Mouse (Mus musculus) adrenal gland, postnatal 4 days (tissue): ENCODE data around the gene Prr12. TPM values are rescaled to one million over a fixed set of nuclear protein-coding genes. Genes with fewer than 3 reads are reported as not detected.
A peak's percentile ranks its signal among the peaks of the same experiment; 100 is the strongest.
"Not testable (repeated sequence)": the region's sequence is repeated elsewhere in the genome, so short reads cannot be mapped to it uniquely, and the experiment has no call there.

Experiments
- DNase-seq, 2 experiments: peaks; one replicate each; pipeline ENCODE4 v3.0.0; 2021 to 2022; ENCODE audit warnings: low spot score in 2 of 2, mixed read lengths in 2 of 2
- long read RNA-seq, 2 experiments: library from polyadenylated mRNA; stranded (forward); transcript quantifications; one replicate each; pipeline ENCODE4 v2.0.0; 2021
- total RNA-seq, 2 experiments: library from RNA; stranded (reverse); gene quantifications; 2 replicates each; pipeline ENCODE4 v1.2.3; 2021

The Prr12 gene
- total RNA-seq: 10 to 100 TPM; 76.4 to 85.1 TPM
- long read RNA-seq, experiment 1, partial matches to known transcripts: 4 of 11 reads
- long read RNA-seq, experiment 1, other reads (novel, unspliced or antisense): 6 of 11 reads
- long read RNA-seq, experiment 2, partial matches to known transcripts: 7 of 16 reads
- long read RNA-seq, experiment 2, other reads (novel, unspliced or antisense): 7 of 16 reads

GRCm38 (mm10) chr7:45052862-45053116 lies at the start of gene Prr12:
Gene Prr12, minus strand, starts transcription at chr7:45052881.
- DNase-seq: no peak

GRCm38 (mm10) chr7:45102441-45102840 lies 49.8 kb upstream of the Prr12 start:
- no peak for DNase-seq

DNA sequence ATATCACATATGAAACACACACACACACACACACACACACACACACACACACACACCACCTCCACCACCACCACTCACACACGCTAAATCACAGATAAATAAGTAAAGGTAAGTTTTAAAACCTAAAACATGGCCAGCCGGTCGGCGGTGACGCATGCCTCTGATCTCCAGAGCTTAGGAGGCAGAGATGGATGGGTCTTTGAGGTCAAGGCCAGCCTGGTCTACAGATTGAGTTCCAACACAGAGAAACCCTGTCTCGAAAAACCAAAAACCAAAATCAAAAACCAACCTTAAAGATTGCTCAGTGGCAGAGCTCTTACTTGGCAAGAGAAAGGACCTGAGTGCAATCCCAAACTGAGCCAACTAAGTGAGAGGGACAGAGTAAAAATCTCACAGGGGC lies 47.4 kb upstream of the Prr12 start:
- DNase-seq: no peak

DNA sequence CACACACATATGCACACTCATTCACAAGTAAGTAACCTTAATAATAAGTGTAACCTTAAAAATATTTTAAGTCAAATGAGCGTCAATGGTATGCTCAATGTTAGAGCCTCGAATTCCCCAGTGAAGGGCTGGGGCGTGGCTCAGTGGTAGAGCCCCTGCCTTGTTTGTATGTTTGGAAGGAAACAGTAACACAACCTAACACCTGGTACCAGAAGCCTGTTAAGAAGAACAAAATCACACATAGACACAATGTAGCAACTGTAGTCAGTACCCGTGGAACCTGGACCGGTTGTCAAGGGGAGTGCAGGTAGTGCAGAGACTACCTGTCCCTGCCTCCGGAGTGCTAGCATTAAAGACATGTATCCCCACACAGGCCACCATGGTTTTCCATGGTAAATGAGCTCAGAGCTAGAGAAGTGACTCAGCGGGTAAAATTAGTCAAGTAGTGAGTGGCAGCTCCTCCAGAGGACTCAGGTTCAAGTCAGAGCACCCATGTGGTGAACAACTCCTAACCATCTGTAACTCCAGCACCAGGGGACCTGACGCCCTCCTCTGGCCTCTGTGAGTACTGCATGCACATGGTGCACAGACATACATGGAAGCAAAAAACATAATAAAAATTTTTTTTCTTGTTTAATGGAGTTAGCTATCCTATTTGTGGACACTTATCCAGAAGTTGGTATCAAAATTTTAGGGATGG lies 46.0 kb upstream of the Prr12 start:
- no peak for DNase-seq

- no peak for DNase-seq
Measured at GRCm38 (mm10) chr7:45097479-45097878, 44.8 kb upstream of the Prr12 start.

- DNase-seq: not testable (repeated sequence)
Measured at GRCm38 (mm10) chr7:45095965-45096364, 43.3 kb upstream of the Prr12 start.

- no peak for DNase-seq
Measured at GRCm38 (mm10) chr7:45095367-45095766, 42.7 kb upstream of the Prr12 start.

GRCm38 (mm10) chr7:45094121-45094520 lies 41.4 kb upstream of the Prr12 start:
- DNase-seq: no peak

GRCm38 (mm10) chr7:45093516-45093905 lies 40.8 kb upstream of the Prr12 start:
- no peak for DNase-seq

DNA sequence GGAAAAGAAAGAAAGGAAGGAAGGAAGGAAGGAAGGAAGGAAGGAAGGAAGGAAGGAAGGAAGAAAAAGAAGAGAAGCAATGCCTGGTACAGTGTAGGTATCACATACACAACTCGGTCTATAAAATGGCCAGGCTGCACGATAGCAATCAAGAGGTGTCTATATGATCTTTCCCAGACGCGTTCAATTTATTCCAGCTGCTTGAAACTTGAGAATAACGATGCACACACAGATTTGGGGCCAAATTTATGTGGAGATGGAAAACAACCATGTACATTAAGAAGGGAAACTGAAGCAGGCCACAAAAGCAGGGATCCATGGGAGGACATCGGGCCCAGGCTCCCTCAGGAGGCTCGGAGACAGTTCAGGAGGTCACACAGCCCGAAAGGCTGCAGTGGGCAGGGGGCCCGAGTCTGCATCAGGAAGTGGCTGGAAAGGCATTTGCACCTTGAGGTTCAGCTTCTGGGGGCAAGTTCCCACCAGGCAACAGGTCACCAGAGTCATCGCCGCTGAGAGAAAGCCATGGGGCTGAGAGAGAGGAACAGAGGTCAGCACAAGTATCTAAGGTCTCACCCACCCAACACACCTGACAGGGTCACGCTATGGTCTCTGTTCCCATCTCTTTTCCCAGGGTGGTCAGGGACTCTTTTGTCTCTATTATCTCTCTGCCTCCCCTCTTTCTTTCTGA lies 40.3 kb upstream of the Prr12 start:
- no peak for DNase-seq

- peak; percentile 60 to 66 for DNase-seq
Measured at GRCm38 (mm10) chr7:45092048-45092447, 39.4 kb upstream of the Prr12 start, which contains the start of gene Rcn3. Gene Rcn3, minus strand, starts transcription at chr7:45092221.

DNA sequence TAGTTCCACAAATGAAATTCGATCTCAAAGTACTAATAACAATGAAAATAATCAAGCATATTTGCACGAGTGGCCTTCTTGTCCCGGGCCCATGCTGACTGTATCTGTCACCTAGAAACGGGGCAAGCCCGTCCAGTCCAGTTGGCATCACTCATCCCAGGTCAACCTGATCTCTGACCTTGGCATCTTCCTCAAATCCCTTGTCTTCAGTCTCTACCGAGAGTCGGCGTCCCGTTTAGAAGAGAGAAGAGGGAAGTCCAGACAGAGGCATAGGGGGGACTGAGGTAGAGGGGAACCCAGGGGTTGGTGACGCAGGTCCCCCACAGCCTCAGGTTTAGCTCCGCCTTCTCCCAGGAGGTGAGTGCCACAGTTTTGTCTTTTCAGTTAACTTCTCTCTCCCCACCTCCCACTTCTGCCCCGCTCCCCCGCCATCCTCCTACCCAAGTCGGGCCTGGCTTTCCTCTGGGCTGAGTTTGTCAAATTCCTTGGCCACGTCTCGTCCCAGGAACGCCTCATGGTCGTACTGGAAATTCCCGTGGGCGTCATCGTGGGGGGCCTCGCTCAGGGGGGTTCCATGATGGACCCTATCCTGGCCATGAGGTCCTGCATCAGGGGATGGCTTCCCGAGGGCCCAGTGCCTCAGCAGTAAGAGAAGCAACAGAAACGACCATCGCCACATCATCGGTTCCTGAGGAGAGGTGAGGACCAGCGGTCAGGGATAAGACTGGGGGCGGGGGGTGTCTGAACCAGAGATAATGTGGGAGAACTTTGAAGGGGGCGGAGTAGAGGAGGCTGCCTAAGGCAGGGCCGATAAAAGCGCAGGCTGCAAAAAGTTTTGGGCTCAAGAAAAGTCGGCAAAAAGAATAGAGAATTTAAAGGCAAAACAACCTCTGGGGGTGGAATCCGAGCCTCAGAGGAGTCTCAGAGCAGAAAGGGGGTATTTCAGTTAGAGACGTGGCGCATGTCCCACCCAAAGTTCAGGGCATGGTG lies 38.6 kb upstream of the Prr12 start:
- DNase-seq: no peak

DNA sequence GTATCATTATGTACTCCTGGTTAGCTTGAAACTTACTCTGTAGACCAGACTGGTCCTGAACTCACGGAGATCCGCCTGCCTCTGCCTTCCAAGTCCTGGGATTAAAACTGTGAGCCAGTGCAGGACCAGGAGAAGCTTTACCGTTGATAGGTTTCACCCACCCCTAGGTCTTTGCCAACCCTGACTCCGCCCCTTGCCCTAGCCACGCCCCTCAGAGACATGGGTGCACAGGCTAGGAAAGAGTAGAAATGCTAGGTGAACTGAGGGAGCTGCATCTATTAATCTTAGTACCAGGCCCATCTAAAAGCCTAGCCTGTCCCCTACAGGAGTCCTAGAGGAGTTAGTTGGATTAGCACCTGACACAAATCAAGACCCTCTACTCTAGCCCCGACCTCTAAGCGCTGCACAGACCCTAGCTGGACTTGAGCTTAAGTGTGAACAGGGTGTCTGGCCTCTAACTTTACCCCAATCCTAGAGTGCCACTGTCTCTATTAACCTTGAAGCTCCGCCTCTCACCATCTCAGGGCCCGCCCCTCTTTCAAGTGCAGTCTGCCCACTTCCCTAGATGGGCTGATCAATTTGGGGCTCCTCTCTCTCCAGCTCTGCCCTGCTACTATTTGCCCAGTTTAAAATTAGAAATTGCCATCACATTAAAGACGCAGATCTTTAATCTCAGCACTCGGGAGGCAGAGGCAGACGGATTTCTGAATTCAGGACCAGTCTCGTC lies 37.7 kb upstream of the Prr12 start:
- no peak for DNase-seq

GRCm38 (mm10) chr7:45088597-45088996 lies 35.9 kb upstream of the Prr12 start:
- no peak for DNase-seq

DNA sequence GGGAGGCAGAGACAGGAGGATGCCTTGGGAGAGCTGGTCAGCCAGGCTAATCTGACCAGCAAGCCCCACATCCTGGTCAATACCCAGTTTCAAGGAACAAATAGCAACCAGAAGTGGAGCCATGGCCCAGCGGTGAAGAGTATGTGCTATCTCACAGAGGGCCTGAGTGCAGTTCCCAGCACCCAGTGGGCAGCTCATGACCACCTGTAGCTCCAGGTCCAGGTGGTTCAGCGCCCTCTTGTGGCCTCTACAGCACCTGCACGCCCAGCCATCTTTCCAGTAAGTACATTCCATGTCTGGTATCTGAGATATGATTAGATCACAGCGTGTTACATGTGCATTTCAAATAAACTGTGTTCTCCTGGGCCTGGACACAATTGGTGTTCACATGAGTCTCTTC lies 33.4 kb upstream of the Prr12 start:
- no peak for DNase-seq

GRCm38 (mm10) chr7:45083300-45083890 lies 30.7 kb upstream of the Prr12 start:
- DNase-seq: no peak

DNA sequence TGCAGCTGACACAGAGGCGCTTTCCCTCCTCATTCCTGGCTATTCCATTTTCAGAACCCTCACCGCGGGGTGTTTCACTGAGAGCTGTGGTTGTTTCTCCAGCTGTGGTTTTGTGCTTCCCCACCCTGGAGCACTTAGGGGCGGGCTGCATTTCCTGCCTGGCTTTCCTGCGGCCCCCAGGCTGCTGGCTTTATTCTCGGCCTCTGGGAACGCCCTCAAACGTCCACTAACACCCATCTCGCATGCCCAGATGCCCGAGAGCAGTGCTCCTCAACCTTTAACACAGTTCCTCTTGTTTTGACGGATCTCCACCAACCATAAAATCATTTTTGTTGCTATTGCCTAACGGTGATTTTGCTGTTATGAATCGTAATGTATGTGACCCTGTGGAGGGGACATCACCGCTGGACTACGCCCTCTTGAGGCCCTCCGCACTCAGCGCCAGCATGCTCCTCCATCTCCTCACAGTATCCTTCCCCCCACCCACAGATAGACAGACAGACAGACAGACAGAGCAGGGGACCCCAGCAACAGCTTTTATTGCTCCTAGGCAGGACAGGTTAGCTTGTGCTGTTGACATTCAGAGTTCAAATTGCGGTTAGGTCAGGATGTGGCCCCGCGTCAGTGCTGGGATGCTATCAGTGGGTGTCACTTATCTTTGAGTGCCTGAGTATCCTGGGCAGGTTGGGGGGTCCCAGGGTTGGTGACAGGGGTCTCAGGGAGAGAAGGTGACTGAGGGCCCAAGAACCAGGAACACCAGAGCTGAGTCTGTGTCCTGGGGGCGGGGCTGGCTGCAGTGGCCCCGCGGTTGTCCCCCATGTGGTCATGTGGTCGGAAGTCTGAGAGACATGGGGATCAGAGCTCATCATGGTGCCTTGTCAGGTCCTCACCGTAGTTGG lies 30.0 kb upstream of the Prr12 start:
- DNase-seq: no peak

DNA sequence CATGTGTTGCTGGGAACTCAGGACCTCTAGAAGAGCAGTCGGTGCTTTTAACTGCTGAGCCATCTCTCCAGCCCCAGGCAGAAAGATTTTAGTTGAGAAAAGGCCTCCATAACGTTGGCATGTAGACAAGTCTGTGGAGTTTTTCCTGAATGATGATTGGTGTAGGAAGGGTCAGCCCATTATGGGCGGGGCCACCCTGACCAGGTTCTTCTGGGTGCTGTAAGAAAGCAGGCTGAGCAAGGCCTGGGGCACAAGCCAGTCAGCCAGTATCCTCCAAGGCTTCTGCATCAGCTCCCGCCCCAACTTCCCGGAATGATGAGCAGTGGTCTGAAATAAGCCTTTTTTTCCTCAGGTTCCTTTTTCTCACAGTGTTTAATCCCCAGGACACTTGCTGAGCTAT lies 28.3 kb upstream of the Prr12 start:
- DNase-seq: no peak

DNA sequence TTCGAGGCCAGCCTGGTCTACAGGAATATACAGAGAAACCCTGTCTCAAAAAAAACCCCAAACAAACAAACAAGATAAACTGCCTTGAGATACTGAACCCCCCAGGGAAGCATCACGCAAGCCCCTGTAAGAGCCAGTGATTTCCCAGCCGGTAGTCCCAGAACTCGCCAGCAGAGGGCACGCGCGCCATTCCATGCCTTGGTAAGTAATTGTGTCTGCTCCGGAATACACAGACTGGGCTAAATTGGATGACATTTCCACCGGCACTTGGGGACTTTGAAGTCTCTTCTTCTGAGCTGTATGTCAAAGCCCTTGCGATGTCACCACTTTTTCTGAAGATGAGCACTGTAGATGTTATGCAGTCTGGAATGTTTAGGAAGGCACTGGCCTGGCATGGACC lies 27.2 kb upstream of the Prr12 start:
- DNase-seq: peak; percentile 85 to 86
